In the genomic region with DNA sequence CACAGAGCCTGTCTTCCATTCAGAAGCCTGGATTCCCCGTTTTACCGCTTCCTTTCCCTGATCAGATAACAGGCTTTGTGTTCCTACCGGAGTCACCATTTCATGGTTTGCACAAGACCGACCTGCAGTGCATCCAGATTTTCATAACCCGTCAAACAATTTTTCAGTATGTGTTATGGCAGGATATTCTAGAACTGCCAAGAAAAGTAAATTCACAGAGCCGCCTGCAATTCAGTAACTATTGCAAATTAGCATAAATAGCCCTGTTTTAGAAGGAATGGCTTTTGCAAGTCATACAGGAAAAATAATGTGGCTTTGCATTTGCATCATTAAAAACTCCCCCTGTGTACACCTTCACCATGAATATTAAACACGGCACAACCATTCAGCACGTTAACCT, we compare ENCODE assay signal across 13 mouse cellular contexts.
"Had no signal": no experiment of that assay in that cellular context is flagged by ENCODE, and none has a peak within 500 bp of the region (broad histone marks: within the 10 kb centered on the region; RNA-seq: fewer than 3 reads in every experiment).

No protein-coding gene starts in this region.

- H3K9me3 ChIP-seq: limb, embryonic 15.5 days; liver, embryonic 12.5 days; midbrain, embryonic 10.5 days had no signal

- H3K36me3 ChIP-seq: limb, embryonic 15.5 days; liver, embryonic 12.5 days; midbrain, embryonic 10.5 days had no signal

- DNase-seq: kidney, adult 9 months; kidney, postnatal 10 days; kidney, postnatal 4 days; lung, embryonic 14.5 days; lung, postnatal 10 days; lung, postnatal 4 days; midbrain, embryonic 14.5 days had no signal

- ATAC-seq: liver, embryonic 12.5 days had no signal

- H3K4me3 ChIP-seq: layer of hippocampus, adult 2 months; limb, embryonic 15.5 days; liver, embryonic 12.5 days; midbrain, embryonic 10.5 days; myocyte had no signal

- H3K9ac ChIP-seq: limb, embryonic 15.5 days; liver, embryonic 12.5 days; lung, embryonic 14.5 days had no signal

- H3K4me1 ChIP-seq: limb, embryonic 15.5 days; liver, embryonic 12.5 days; midbrain, embryonic 10.5 days had no signal

- H3K4me2 ChIP-seq: limb, embryonic 15.5 days; liver, embryonic 12.5 days; lung, embryonic 14.5 days had no signal

- H3K27ac ChIP-seq: layer of hippocampus, adult 2 months; limb, embryonic 15.5 days; liver, embryonic 12.5 days; midbrain, embryonic 10.5 days; stomach, postnatal 0 days had no signal

- H3K27me3 ChIP-seq: limb, embryonic 15.5 days had no signal
